Mouse (Mus musculus): ENCODE measurements around the gene 1810049J17Rik. TPM values are rescaled to one million over a fixed set of nuclear protein-coding genes. Genes with fewer than 3 reads are reported as not detected.
"Not testable (repeated sequence)": the region's sequence is repeated elsewhere in the genome, so short reads cannot be mapped to it uniquely, and the experiment has no call there.

The 1810049J17Rik gene
- 0.67 TPM in 1 of 2 replicates, not detected in the other for polyA plus RNA-seq (2015; fragmentation: Nextera tagmentation; extraction: Ambion mirVana)

GRCm38 (mm10) chr15:12321788-12322621, at the start of gene 1810049J17Rik:
Gene 1810049J17Rik, minus strand, starts transcription at chr15:12321899.
- under 1% methylated on average over 63 of the region's 70 CpGs for WGBS
- Histone ChIP-seq H3K27ac (ENCODE audit: low read length) (peak within 1 kb of the TSS; percentile 93), H3K4me1 (replicated peaks; ENCODE audit: control insufficient read depth, insufficient read depth, low read length) (peaks cover 12% of the 10 kb centered on the region), H3K27me3 (ENCODE audit: control insufficient read depth, insufficient read depth, low read depth, low read length) (no peaks in the 10 kb centered on the region; the same call in 1 of the 2 replicates), H3K9ac (ENCODE audit: low read length) (peak within 1 kb of the TSS; percentile 98), H3K9me3 (ENCODE audit: control insufficient read depth, low read length) (no peaks in the 10 kb centered on the region), H3K36me3 (ENCODE audit: control insufficient read depth, insufficient read depth, low read length) (no peaks in the 10 kb centered on the region; the same call in 1 of the 2 replicates), H3K4me3 (ENCODE audit: low read length) (peak within 1 kb of the TSS; percentile 99), H3K4me2 (ENCODE audit: low read depth, low read length) (peak within 1 kb of the TSS; percentile 80)
- peak; percentile 36 for ATAC-seq (ENCODE audit: low read depth)

GRCm38 (mm10) chr15:12371183-12371582, 49.5 kb upstream of the 1810049J17Rik start:
- Histone ChIP-seq H3K27ac (ENCODE audit: low read length) (no peak overlapping the region), H3K9ac (ENCODE audit: low read length) (no peak overlapping the region), H3K4me3 (ENCODE audit: low read length) (no peak overlapping the region), H3K36me3 (ENCODE audit: control insufficient read depth, insufficient read depth, low read length) (no peaks in the 10 kb centered on the region), H3K27me3 (ENCODE audit: control insufficient read depth, insufficient read depth, low read depth, low read length) (no peaks in the 10 kb centered on the region), H3K4me1 (replicated peaks; ENCODE audit: control insufficient read depth, insufficient read depth, low read length) (peaks cover 12% of the 10 kb centered on the region), H3K4me2 (ENCODE audit: low read depth, low read length) (no peak overlapping the region), H3K9me3 (ENCODE audit: control insufficient read depth, low read length) (no peaks in the 10 kb centered on the region)
- WGBS, result 5% methylated on average over 8 of the region's 8 CpGs
- peak; percentile 41 for ATAC-seq (ENCODE audit: low read depth)

GRCm38 (mm10) chr15:12370096-12370495, 48.4 kb upstream of the 1810049J17Rik start:
- H3K9me3 ChIP-seq (ENCODE audit: control insufficient read depth, low read length), result no peaks in the 10 kb centered on the region
- no peak for ATAC-seq (ENCODE audit: low read depth)
- H3K4me3 ChIP-seq (ENCODE audit: low read length), result no peak overlapping the region
- peaks cover 6% of the 10 kb centered on the region for H3K4me1 ChIP-seq (replicated peaks; ENCODE audit: control insufficient read depth, insufficient read depth, low read length)
- no peaks in the 10 kb centered on the region for H3K36me3 ChIP-seq (ENCODE audit: control insufficient read depth, insufficient read depth, low read length)
- no peaks in the 10 kb centered on the region for H3K27me3 ChIP-seq (ENCODE audit: control insufficient read depth, insufficient read depth, low read depth, low read length)
- 95% methylated on average over 3 of the region's 3 CpGs for WGBS
- H3K4me2 ChIP-seq (ENCODE audit: low read depth, low read length), result no peak overlapping the region
- no peak overlapping the region for H3K9ac ChIP-seq (ENCODE audit: low read length)
- H3K27ac ChIP-seq (ENCODE audit: low read length), result no peak overlapping the region

GRCm38 (mm10) chr15:12368850-12369249, 47.2 kb upstream of the 1810049J17Rik start:
- H3K4me3 ChIP-seq (ENCODE audit: low read length), result no peak overlapping the region
- H3K9ac ChIP-seq (ENCODE audit: low read length), result no peak overlapping the region
- H3K27ac ChIP-seq (ENCODE audit: low read length), result no peak overlapping the region
- no peaks in the 10 kb centered on the region for H3K36me3 ChIP-seq (ENCODE audit: control insufficient read depth, insufficient read depth, low read length)
- no peak overlapping the region for H3K4me2 ChIP-seq (ENCODE audit: low read depth, low read length)
- peaks cover 6% of the 10 kb centered on the region for H3K4me1 ChIP-seq (replicated peaks; ENCODE audit: control insufficient read depth, insufficient read depth, low read length)
- WGBS, result 80% methylated on average over 4 of the region's 4 CpGs
- H3K9me3 ChIP-seq (ENCODE audit: control insufficient read depth, low read length), result no peaks in the 10 kb centered on the region
- H3K27me3 ChIP-seq (ENCODE audit: control insufficient read depth, insufficient read depth, low read depth, low read length), result no peaks in the 10 kb centered on the region
- no peak for ATAC-seq (ENCODE audit: low read depth)

GRCm38 (mm10) chr15:12368357-12368756, 46.7 kb upstream of the 1810049J17Rik start:
- H3K4me3 ChIP-seq (ENCODE audit: low read length), result no peak overlapping the region
- no peak for ATAC-seq (ENCODE audit: low read depth)
- H3K27me3 ChIP-seq (ENCODE audit: control insufficient read depth, insufficient read depth, low read depth, low read length), result no peaks in the 10 kb centered on the region
- no peaks in the 10 kb centered on the region for H3K9me3 ChIP-seq (ENCODE audit: control insufficient read depth, low read length)
- H3K4me2 ChIP-seq (ENCODE audit: low read depth, low read length), result no peak overlapping the region
- H3K9ac ChIP-seq (ENCODE audit: low read length), result no peak overlapping the region
- WGBS, result 82% methylated on average over 11 of the region's 11 CpGs
- peaks cover 6% of the 10 kb centered on the region for H3K4me1 ChIP-seq (replicated peaks; ENCODE audit: control insufficient read depth, insufficient read depth, low read length)
- no peak overlapping the region for H3K27ac ChIP-seq (ENCODE audit: low read length)
- H3K36me3 ChIP-seq (ENCODE audit: control insufficient read depth, insufficient read depth, low read length), result no peaks in the 10 kb centered on the region

GRCm38 (mm10) chr15:12367306-12368080, 45.8 kb upstream of the 1810049J17Rik start:
- H3K27ac ChIP-seq (ENCODE audit: low read length), result no peak overlapping the region

GRCm38 (mm10) chr15:12366580-12367305, 45.0 kb upstream of the 1810049J17Rik start:
- H3K4me3 ChIP-seq (ENCODE audit: low read length); H3K9me3 ChIP-seq (ENCODE audit: control insufficient read depth, low read length); ATAC-seq (ENCODE audit: low read depth); H3K9ac ChIP-seq (ENCODE audit: low read length); H3K27me3 ChIP-seq (ENCODE audit: control insufficient read depth, insufficient read depth, low read depth, low read length); H3K4me1 ChIP-seq (replicated peaks; ENCODE audit: control insufficient read depth, insufficient read depth, low read length); H3K36me3 ChIP-seq (ENCODE audit: control insufficient read depth, insufficient read depth, low read length); H3K4me2 ChIP-seq (ENCODE audit: low read depth, low read length); H3K27ac ChIP-seq (ENCODE audit: low read length): not testable (repeated sequence)
- 90% methylated on average over 11 of the region's 11 CpGs for WGBS

More at GRCm38 (mm10) chr15:12367306-12368080, 45.8 kb upstream of the 1810049J17Rik start:
- Histone ChIP-seq H3K9ac (ENCODE audit: low read length) (no peak overlapping the region), H3K9me3 (ENCODE audit: control insufficient read depth, low read length) (no peaks in the 10 kb centered on the region), H3K4me1 (replicated peaks; ENCODE audit: control insufficient read depth, insufficient read depth, low read length) (peaks cover 6% of the 10 kb centered on the region), H3K36me3 (ENCODE audit: control insufficient read depth, insufficient read depth, low read length) (no peaks in the 10 kb centered on the region), H3K27me3 (ENCODE audit: control insufficient read depth, insufficient read depth, low read depth, low read length) (no peaks in the 10 kb centered on the region), H3K4me2 (ENCODE audit: low read depth, low read length) (no peak overlapping the region), H3K4me3 (ENCODE audit: low read length) (no peak overlapping the region)
- 37% methylated on average over 13 of the region's 13 CpGs for WGBS
- peak; percentile 51 for ATAC-seq (ENCODE audit: low read depth)

- Histone ChIP-seq H3K36me3 (ENCODE audit: control insufficient read depth, insufficient read depth, low read length) (no peaks in the 10 kb centered on the region), H3K27ac (ENCODE audit: low read length) (no peak overlapping the region), H3K4me3 (ENCODE audit: low read length) (no peak overlapping the region), H3K27me3 (ENCODE audit: control insufficient read depth, insufficient read depth, low read depth, low read length) (no peaks in the 10 kb centered on the region), H3K9ac (ENCODE audit: low read length) (no peak overlapping the region), H3K4me2 (ENCODE audit: low read depth, low read length) (no peak overlapping the region), H3K9me3 (ENCODE audit: control insufficient read depth, low read length) (no peaks in the 10 kb centered on the region), H3K4me1 (replicated peaks; ENCODE audit: control insufficient read depth, insufficient read depth, low read length) (peaks cover 6% of the 10 kb centered on the region)
- ATAC-seq (ENCODE audit: low read depth), result no peak
- 34% methylated on average over 3 of the region's 3 CpGs for WGBS
These were observed 44.4 kb upstream of the 1810049J17Rik start for GRCm38 (mm10) chr15:12366072-12366469.

All from lung, embryonic 16.5 days (tissue).